Mouse (Mus musculus) effector memory CD4-positive, alpha-beta T cell, adult 5 months (primary cell): ENCODE measurements around the gene Hist1h3h. TPM values are rescaled to one million over a fixed set of nuclear protein-coding genes. Genes with fewer than 3 reads are reported as not detected.

ENCODE experiments used
- polyA plus RNA-seq: library from polyadenylated mRNA; unstranded; fragments of 100-300 nt; shearing (Covaris generic); gene quantifications from one replicate; pipeline ENCODE4 v1.2.1, GENCODE M21; 2017

The Hist1h3h gene
- not detected for polyA plus RNA-seq

DNA sequence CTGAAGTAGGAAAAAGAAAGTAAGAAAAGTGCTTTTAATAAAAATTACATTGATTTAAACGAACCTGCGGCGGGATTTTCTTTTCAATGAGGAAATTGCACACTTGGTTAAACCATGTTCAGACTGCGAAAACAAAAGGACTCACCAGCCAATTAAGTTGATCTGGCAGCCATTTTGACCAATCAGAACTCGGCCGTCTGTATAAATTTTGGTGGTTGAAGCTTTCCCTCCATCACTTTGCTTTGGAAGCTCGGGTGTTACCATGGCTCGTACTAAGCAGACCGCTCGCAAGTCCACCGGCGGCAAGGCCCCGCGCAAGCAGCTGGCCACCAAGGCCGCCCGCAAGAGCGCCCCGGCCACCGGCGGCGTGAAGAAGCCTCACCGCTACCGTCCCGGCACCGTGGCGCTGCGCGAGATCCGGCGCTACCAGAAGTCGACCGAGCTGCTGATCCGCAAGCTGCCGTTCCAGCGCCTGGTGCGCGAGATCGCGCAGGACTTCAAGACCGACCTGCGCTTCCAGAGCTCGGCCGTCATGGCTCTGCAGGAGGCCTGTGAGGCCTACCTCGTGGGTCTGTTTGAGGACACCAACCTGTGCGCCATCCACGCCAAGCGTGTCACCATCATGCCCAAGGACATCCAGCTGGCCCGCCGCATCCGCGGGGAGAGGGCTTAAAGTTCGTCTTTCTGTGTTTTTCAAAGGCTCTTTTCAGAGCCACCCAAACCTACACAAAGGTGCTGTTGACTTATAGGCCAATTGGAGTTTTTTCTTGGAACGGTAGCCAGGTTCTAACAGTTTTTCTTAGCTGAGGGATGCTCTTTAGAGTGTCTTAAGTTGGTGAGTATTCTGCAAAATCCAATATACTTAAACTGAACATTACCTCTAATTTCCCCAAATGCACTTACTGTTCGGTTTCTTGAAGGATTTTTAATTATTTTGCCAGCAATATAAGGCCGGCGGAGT lies at the start of gene Hist1h3h:
Gene Hist1h3h, plus strand, starts transcription at position 263 of the 961 bp plus-strand sequence.

DNA sequence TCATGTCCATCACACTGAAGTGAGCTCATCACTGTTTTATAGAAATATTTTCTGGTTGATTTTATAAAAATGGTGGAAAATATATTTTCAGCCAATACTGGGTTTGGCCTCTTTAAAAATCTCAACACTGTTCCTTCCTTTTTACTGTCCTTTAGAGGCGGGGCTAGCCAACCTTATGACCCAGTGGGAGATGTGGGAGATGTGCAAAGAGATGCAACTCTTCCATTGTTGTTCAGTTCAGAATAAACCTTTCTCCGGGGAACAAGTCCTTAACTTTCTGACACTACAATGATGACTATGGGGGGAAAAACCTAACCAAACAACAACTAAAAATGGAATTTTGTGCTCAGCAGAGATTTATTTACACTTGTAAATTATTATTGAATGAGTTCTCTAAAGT lies 40.2 kb upstream of the Hist1h3h start, which contains the start of gene Olfr1360:
Gene Olfr1360, minus strand, starts transcription at position 101 of the 400 bp plus-strand sequence.

DNA sequence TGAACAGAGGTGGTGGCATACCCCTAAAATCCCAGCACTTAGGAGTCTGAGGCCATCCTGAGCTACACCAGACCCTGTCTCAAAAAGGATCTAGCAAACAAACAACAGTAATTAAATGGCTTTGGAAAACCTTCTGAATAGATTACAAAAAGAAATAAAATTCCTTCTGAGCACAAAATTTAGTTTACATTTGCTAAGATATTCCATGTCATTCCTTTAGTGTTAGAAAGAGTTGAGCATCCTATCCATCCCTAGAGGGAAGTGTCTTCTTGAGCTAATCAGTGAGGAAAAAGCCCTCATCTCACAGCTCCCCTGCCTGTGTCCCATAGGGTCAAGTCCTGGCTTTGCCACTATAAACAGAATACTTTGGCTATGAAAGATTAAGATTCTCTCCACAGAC lies 19.6 kb upstream of the Hist1h3h start, which contains the start of gene Olfr1359:
Gene Olfr1359, plus strand, starts transcription at position 301 of the 400 bp plus-strand sequence.

DNA sequence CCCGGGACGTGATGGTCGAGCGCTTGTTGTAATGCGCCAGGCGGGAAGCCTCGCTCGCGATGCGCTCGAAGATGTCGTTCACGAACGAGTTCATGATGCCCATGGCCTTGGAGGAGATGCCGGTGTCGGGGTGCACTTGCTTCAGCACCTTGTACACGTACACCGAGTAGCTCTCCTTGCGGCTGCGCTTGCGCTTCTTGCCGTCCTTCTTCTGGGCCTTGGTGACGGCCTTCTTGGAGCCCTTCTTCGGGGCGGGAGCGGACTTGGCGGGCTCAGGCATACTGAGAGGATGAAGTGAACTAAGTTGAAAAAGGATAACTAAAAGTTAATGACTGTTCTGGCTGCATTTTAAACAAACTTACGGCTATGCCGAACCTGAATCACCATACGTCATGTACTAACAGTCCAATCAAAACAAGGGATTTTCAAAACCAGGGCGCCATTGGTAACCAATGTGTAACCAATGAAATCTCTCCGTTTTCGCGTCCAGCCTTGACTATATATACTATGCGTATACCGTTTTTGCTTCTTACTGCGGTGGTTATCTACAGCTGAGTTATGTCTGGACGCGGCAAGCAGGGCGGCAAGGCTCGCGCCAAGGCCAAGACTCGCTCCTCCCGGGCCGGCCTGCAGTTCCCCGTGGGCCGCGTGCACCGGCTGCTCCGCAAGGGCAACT lies 1.5 kb upstream of the Hist1h3h start, which contains the start of the genes Hist1h2bl and Hist1h2ai:
Gene Hist1h2bl, minus strand, starts transcription at position 280 of the 676 bp plus-strand sequence.
Gene Hist1h2ai, plus strand, starts transcription at position 559 of the 676 bp plus-strand sequence.

GRCm38 (mm10) chr13:21721757-21722372 lies 4.4 kb downstream of the Hist1h3h start, which contains the start of gene Hist1h2bm:
Hist1h2bm (plus strand) TSS chr13:21722044.

DNA sequence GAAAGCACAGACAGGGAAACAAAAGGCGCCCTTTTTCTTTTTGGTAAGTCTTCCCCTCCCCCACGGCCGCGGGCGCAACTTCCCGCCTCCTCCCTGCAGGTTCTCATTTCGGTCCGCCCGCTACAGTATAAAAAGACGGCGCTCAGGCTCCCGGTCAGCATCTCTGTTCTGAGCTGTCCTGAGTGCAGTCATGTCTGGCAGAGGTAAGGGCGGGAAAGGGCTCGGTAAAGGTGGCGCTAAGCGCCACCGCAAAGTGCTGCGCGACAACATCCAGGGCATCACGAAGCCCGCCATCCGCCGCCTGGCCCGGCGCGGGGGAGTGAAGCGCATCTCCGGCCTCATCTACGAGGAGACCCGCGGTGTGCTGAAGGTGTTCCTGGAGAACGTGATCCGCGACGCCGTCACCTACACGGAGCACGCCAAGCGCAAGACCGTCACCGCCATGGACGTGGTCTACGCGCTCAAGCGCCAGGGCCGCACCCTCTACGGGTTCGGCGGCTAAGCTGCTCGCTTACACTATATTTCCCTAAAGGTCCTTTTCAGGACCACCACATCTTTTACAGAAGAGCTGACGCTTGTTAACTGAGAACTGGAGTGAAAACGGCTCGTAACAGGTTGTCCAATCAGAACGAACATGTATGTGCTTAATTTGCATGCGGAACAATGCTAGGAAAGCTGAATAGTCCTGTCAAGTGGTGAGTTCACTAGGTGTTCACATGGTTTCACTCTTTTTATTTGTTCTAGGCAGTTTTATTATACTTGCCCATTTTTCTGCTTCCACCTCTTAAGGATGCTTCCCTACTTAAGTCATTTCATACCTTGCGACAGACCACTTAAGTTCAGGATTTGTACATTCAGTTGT lies 17.7 kb downstream of the Hist1h3h start, which contains the start of gene Hist1h4j:
Gene Hist1h4j, plus strand, starts transcription at position 159 of the 862 bp plus-strand sequence.

GRCm38 (mm10) chr13:21750159-21751017 lies 32.9 kb downstream of the Hist1h3h start, which contains the start of gene Hist1h4k:
Hist1h4k (minus strand) TSS chr13:21750505.

GRCm38 (mm10) chr13:21753524-21754285 lies 36.2 kb downstream of the Hist1h3h start, which contains the start of the genes Hist1h2ak and Hist1h2bn:
Hist1h2ak (minus strand) TSS chr13:21753827.
Hist1h2bn (plus strand) TSS chr13:21754123.

Other genes with a start within 250 kb of the Hist1h3h start
- gene Nkapl, start 249.2 kb upstream of the Hist1h3h start, polyA plus RNA-seq = not detected
- not detected for gene Zkscan4, start 238.8 kb upstream of the Hist1h3h start, polyA plus RNA-seq
- gene Gm10065, start 238.2 kb upstream of the Hist1h3h start, polyA plus RNA-seq = not detected
- gene AK157302, start 222.4 kb upstream of the Hist1h3h start, polyA plus RNA-seq = 0.20 TPM
- gene Gm11273, start 216.2 kb upstream of the Hist1h3h start, polyA plus RNA-seq = 5.8 TPM
- gene Zkscan8, start 186.5 kb upstream of the Hist1h3h start, polyA plus RNA-seq = 3.2 TPM
- not detected for gene Olfr1366, start 174.9 kb upstream of the Hist1h3h start, polyA plus RNA-seq
- not detected for gene Olfr1535, start 157.8 kb upstream of the Hist1h3h start, polyA plus RNA-seq
- gene Olfr1364, start 135.9 kb upstream of the Hist1h3h start, polyA plus RNA-seq = not detected
- gene Olfr1362, start 103.6 kb upstream of the Hist1h3h start, polyA plus RNA-seq = not detected
- gene Olfr11, start 75.1 kb upstream of the Hist1h3h start, polyA plus RNA-seq = not detected
- not detected for gene Olfr1361, start 54.3 kb upstream of the Hist1h3h start, polyA plus RNA-seq
- not detected for gene Olfr1360, start 40.3 kb upstream of the Hist1h3h start, polyA plus RNA-seq
- not detected for gene Olfr1359, start 19.5 kb upstream of the Hist1h3h start, polyA plus RNA-seq
- gene Hist1h2bl, start 1.5 kb upstream of the Hist1h3h start, polyA plus RNA-seq = not detected
- not detected for gene Hist1h2ai, start 1.2 kb upstream of the Hist1h3h start, polyA plus RNA-seq
- not detected for gene Hist1h2bm, start 4.4 kb downstream of the Hist1h3h start, polyA plus RNA-seq
- not detected for gene Hist1h4j, start 17.4 kb downstream of the Hist1h3h start, polyA plus RNA-seq
- gene Hist1h4k, start 32.8 kb downstream of the Hist1h3h start, polyA plus RNA-seq = not detected
- not detected for gene Hist1h2ak, start 36.2 kb downstream of the Hist1h3h start, polyA plus RNA-seq
- 1.1 TPM for gene Hist1h2bn, start 36.5 kb downstream of the Hist1h3h start, polyA plus RNA-seq
- gene Hist1h1b, start 63.0 kb downstream of the Hist1h3h start, polyA plus RNA-seq = 0.70 TPM
- 2.5 TPM for gene Hist1h3i, start 65.7 kb downstream of the Hist1h3h start, polyA plus RNA-seq
- gene Hist1h2an, start 69.6 kb downstream of the Hist1h3h start, polyA plus RNA-seq = not detected
- not detected for gene Hist1h2bp, start 69.8 kb downstream of the Hist1h3h start, polyA plus RNA-seq
- gene Hist1h2bq, start 92.5 kb downstream of the Hist1h3h start, polyA plus RNA-seq = 4.2 TPM
- gene Hist1h2ao, start 92.8 kb downstream of the Hist1h3h start, polyA plus RNA-seq = 3.7 TPM
- 31.4 TPM for gene Hist1h4m, start 94.1 kb downstream of the Hist1h3h start, polyA plus RNA-seq
- 21.6 TPM for gene Hist1h4n, start 114.5 kb downstream of the Hist1h3h start, polyA plus RNA-seq
- gene Hist1h2ap, start 115.8 kb downstream of the Hist1h3h start, polyA plus RNA-seq = 37.5 TPM
- 3.9 TPM for gene Hist1h2br, start 116.1 kb downstream of the Hist1h3h start, polyA plus RNA-seq
- gene Zfp184, start 227.4 kb downstream of the Hist1h3h start, polyA plus RNA-seq = 0.39 TPM